Mouse (Mus musculus) thymus, adult 2 months (tissue): ENCODE data around the gene Atraid.

Source experiments
- CTCF ChIP-seq: fragments of 200-500 bp; IDR thresholded peaks from 2 replicates; pipeline ENCODE4 v1.5.1; 2012; ENCODE audit warnings: mild to moderate bottlenecking, control low read depth, low read length, moderate library complexity, borderline replicate concordance; ENCODE audit not compliant: control insufficient read depth, poor library complexity, insufficient read depth; ENCODE audit errors: extremely low read depth
- POLR2A ChIP-seq: fragments of 200-500 bp; IDR thresholded peaks from 2 replicates; pipeline ENCODE4 v1.6.1; 2012; ENCODE audit warnings: mild to moderate bottlenecking, low read length, control low read depth, moderate library complexity; ENCODE audit not compliant: control insufficient read depth, poor library complexity, insufficient read depth; ENCODE audit errors: extremely low read depth

DNA sequence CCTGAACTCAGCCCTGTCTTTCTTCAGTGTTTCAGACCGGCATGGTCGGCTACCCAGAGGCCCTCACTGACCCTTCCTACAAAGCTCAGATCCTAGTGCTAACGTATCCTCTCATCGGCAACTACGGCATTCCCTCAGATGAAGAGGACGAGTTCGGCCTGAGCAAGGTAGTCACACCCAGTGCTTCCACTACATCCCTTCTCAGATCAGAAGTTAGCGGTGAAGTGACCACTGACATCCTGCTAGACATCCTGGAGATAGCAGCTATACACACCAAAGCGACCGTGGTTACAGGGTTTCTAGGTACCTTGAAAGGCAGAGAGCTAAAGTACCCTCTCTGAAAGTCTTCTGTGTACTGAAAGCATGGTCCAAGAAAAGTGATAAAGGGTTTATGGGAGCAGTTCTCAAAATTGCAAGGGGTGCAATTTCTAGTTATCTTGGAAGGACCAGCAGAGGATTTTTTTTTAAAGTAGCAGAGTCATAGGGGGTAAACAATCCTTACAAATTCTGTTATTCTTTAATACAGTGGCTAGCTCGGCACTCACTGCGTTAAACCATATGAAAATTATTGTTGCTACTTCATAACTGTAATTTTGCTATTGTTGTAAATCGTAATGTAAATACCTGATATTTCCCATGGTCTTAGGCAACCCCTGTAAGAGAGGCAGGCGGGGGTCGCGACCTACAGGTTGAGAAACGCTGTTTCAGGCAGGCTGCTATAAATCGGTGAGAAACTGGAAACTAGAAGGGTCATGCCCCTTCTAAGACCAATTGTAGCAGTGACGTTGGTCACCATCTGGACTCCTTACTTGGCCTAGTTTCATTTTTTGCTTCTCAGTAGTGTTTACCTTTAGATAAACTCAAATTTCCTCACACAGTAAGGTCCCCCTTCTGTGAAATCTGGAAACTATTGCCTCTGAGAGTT, 7.4 kb downstream of the Atraid start:
- TF ChIP-seq POLR2A (no peak), CTCF (no peak)
